ENCODE assay signal across 8 mouse cellular contexts in the genomic region with DNA sequence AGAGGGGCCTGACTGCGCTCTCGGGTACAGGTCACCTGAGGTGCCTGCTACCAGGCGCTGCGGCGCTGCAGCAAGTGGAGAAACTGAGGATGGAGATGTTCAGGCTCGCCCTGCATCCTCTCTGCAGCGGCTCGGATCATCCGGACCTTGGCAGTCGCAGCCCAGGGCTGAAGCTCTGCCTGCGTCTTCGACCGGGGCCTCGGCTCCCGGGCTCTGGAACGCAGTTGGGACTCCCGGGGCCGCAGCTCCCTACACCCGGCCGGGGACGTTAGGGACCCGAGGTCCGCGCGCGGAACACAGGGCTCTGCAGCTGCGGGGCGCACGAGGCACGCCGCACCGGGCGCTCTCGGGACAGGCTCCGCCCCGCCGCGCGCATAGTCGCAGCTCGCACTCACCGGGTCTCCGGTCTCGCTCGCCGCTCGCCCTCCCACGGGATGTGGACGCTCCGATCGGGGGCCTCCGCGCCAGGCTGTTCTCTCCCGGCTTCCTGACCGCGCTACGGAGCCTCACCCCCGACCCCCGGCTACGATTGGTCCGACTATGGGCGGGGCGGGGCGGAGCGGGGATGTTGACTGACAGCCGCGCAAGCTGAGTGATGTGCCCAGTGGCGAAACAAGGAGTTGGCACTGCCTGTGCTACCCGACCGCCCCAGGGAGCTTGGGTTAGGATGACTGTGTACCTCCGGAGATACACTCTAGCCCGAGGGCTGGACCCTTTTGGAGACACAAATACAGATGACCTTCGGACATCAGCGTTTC. TPM values are rescaled to one million over a fixed set of nuclear protein-coding genes. Genes with fewer than 3 reads are reported as not detected.
DNase-seq lines count a peak whose midpoint lies in the region; ATAC-seq and TF ChIP-seq lines count a peak whose summit lies in the region.

A gene (minus strand): TSS at position 393 of the 758 bp plus-strand sequence.

- H3K9ac ChIP-seq in CH12.LX (ENCODE audit: insufficient read depth, low read depth) = peak within 1 kb of the TSS; percentile 86
- peak within 1 kb of the TSS; percentile 83 for H3K9ac ChIP-seq in forebrain, embryonic 11.5 days (ENCODE audit: low read length)
- peak within 1 kb of the TSS; percentile 68 for H3K9ac ChIP-seq in heart, postnatal 0 days (replicated peaks; ENCODE audit: low read depth, low read length)
- peak within 1 kb of the TSS; percentile 75 for H3K9ac ChIP-seq in liver, embryonic 16.5 days (ENCODE audit: low read depth, low read length)
- H3K9ac ChIP-seq in neural tube, embryonic 13.5 days = peak within 1 kb of the TSS; percentile 80

- dilution Hi-C loops in CH12.LX (cut with MboI; ENCODE audit: extremely low pct_ligation_motif_present, extremely low pct_unique_long_range_greater_than_20kb, low sequenced_read_pairs) = no loop called here

- peak within 1 kb of the TSS; percentile 74 for H3K27ac ChIP-seq in CH12.LX (ENCODE audit: insufficient read depth, low read depth)
- peak within 1 kb of the TSS; percentile 63 for H3K27ac ChIP-seq in forebrain, embryonic 11.5 days (ENCODE audit: low read depth, low read length)
- peak within 1 kb of the TSS; percentile 60 for H3K27ac ChIP-seq in heart, postnatal 0 days (ENCODE audit: low read depth)
- H3K27ac ChIP-seq in liver, embryonic 16.5 days (ENCODE audit: low read length) = peak within 1 kb of the TSS; percentile 81
- H3K27ac ChIP-seq in neural tube, embryonic 13.5 days (replicated peaks) = peak within 1 kb of the TSS; percentile 90
- H3K27ac ChIP-seq in testis, adult 2 months (ENCODE audit: control insufficient read depth, insufficient read depth, low read depth, low read length) = peak within 1 kb of the TSS; percentile 7; the same call in 1 of the 2 replicates

- ATAC-seq in forebrain, embryonic 11.5 days (replicated peaks; ENCODE audit: low FRiP score) = peak; percentile 97
- ATAC-seq in heart, postnatal 0 days (ENCODE audit: insufficient read depth, low read depth) = peak; percentile 92
- peak; percentile 88 for ATAC-seq in liver, embryonic 16.5 days (ENCODE audit: low read depth)
- ATAC-seq in neural tube, embryonic 13.5 days (ENCODE audit: low read depth) = peak; percentile 97

- in situ Hi-C loops in CH12.LX (cut with MboI; ENCODE audit: low pct_ligation_motif_present, low pct_unique_long_range_greater_than_20kb, low sequenced_read_pairs) = loop anchor here (5.0 kb wide), 2 partner anchors 52 to 172 kb away; no protein-coding TSS in a partner anchor

- WGBS in forebrain, embryonic 11.5 days = under 1% methylated on average over 69 of the region's 74 CpGs
- WGBS in heart, postnatal 0 days = under 1% methylated on average over 73 of the region's 74 CpGs
- WGBS in liver, embryonic 16.5 days (ENCODE audit: insufficient replicate concordance) = under 1% methylated on average over 74 of the region's 74 CpGs
- under 1% methylated on average over 74 of the region's 74 CpGs for WGBS in neural tube, embryonic 13.5 days

- peaks cover 19 to 45% of the 10 kb centered on the region in 2 experiments for H3K4me1 ChIP-seq in CH12.LX (ENCODE audit: control insufficient read depth in 1 of 2, insufficient read depth in 2 of 2)
- H3K4me1 ChIP-seq in forebrain, embryonic 11.5 days (replicated peaks; ENCODE audit: control insufficient read depth, insufficient read depth, low read length) = 0 out of 2 replicates have a peak, but pooled peaks cover 2% of the 10 kb centered on the region
- peaks cover 5% of the 10 kb centered on the region for H3K4me1 ChIP-seq in heart, postnatal 0 days (ENCODE audit: control insufficient read depth, insufficient read depth)
- peaks cover 31% of the 10 kb centered on the region for H3K4me1 ChIP-seq in liver, embryonic 16.5 days (ENCODE audit: control insufficient read depth, low read depth, low read length)
- H3K4me1 ChIP-seq in neural tube, embryonic 13.5 days (replicated peaks) = peaks cover 15% of the 10 kb centered on the region
- H3K4me1 ChIP-seq in testis, adult 2 months (ENCODE audit: control insufficient read depth, insufficient read depth, low read length) = peaks cover 3% of the 10 kb centered on the region; the same call in 1 of the 2 replicates

- no peak; the same call in 1 of the 2 replicates for TF ChIP-seq RAD21 in CH12.LX (IDR thresholded peaks at IDR 0.05; ENCODE audit: low read depth, low read length)

- H3K4me2 ChIP-seq in CH12.LX (ENCODE audit: insufficient read depth, low read depth, poor library complexity, severe bottlenecking) = peak within 1 kb of the TSS; percentile 83
- peak within 1 kb of the TSS; percentile 49 for H3K4me2 ChIP-seq in forebrain, embryonic 11.5 days (ENCODE audit: low read depth, low read length, severe bottlenecking)
- peak within 1 kb of the TSS; percentile 90 for H3K4me2 ChIP-seq in heart, postnatal 0 days (ENCODE audit: low read depth, low read length)
- peak within 1 kb of the TSS; percentile 99 for H3K4me2 ChIP-seq in liver, embryonic 16.5 days (ENCODE audit: low read depth, low read length)
- H3K4me2 ChIP-seq in neural tube, embryonic 13.5 days = peak within 1 kb of the TSS; percentile 80

- H3K9me3 ChIP-seq in CH12.LX (replicated peaks; ENCODE audit: low read length) = no peaks in the 10 kb centered on the region
- H3K9me3 ChIP-seq in forebrain, embryonic 11.5 days (ENCODE audit: control insufficient read depth, low read length) = no peaks in the 10 kb centered on the region
- no peaks in the 10 kb centered on the region for H3K9me3 ChIP-seq in heart, postnatal 0 days (replicated peaks; ENCODE audit: control insufficient read depth, low read length)
- no peaks in the 10 kb centered on the region for H3K9me3 ChIP-seq in liver, embryonic 16.5 days (replicated peaks; ENCODE audit: control insufficient read depth, low read length)
- no peaks in the 10 kb centered on the region for H3K9me3 ChIP-seq in neural tube, embryonic 13.5 days

- peaks cover 0 to 14% of the 10 kb centered on the region in 2 experiments for H3K36me3 ChIP-seq in CH12.LX (replicated peaks in 1 of 2; ENCODE audit: control insufficient read depth in 1 of 2, insufficient read depth in 1 of 2, low read length in 1 of 2)
- no peaks in the 10 kb centered on the region; the same call in 1 of the 2 replicates for H3K36me3 ChIP-seq in forebrain, embryonic 11.5 days (ENCODE audit: control insufficient read depth, insufficient read depth, low read length)
- no peaks in the 10 kb centered on the region for H3K36me3 ChIP-seq in heart, postnatal 0 days (replicated peaks; ENCODE audit: control insufficient read depth, insufficient read depth, low read length)
- no peaks in the 10 kb centered on the region for H3K36me3 ChIP-seq in liver, embryonic 16.5 days (ENCODE audit: control insufficient read depth, insufficient read depth)
- H3K36me3 ChIP-seq in neural tube, embryonic 13.5 days = peaks cover 6% of the 10 kb centered on the region
- H3K36me3 ChIP-seq in testis, adult 2 months (ENCODE audit: control insufficient read depth, insufficient read depth, low read length) = no peaks in the 10 kb centered on the region

- H3K27me3 ChIP-seq in CH12.LX (replicated peaks) = no peaks in the 10 kb centered on the region
- no peaks in the 10 kb centered on the region for H3K27me3 ChIP-seq in forebrain, embryonic 11.5 days (ENCODE audit: control insufficient read depth, insufficient read depth, low read length)
- H3K27me3 ChIP-seq in heart, postnatal 0 days (ENCODE audit: control insufficient read depth, insufficient read depth, low read length) = no peaks in the 10 kb centered on the region
- no peaks in the 10 kb centered on the region for H3K27me3 ChIP-seq in liver, embryonic 16.5 days (ENCODE audit: control insufficient read depth, insufficient read depth, low read depth, low read length)
- no peaks in the 10 kb centered on the region for H3K27me3 ChIP-seq in neural tube, embryonic 13.5 days
- no peaks in the 10 kb centered on the region for H3K27me3 ChIP-seq in testis, adult 2 months (ENCODE audit: control insufficient read depth, insufficient read depth, low read length)

- TF ChIP-seq CTCF in CH12.LX (conservative IDR thresholded peaks at IDR 0.05 in 1 of 2, IDR thresholded peaks at IDR 0.05 in 1 of 2; ENCODE audit: low read depth in 2 of 2, low read length in 2 of 2) = peak in 1 of 2 experiments; percentile 14; a peak in 2 of 4 replicates
- TF ChIP-seq CTCF in heart, postnatal 0 days (IDR thresholded peaks at IDR 0.05; ENCODE audit: low read depth) = no peak
- no peak for TF ChIP-seq CTCF in testis, adult 2 months (IDR thresholded peaks at IDR 0.05; ENCODE audit: control insufficient read depth, insufficient read depth, insufficient replicate concordance, low read depth, low read length)

- peak; percentile 72 for TF ChIP-seq POLR2A in CH12.LX (IDR thresholded peaks at IDR 0.05; ENCODE audit: low read depth, low read length)
- peak; percentile 12 for TF ChIP-seq POLR2A in testis, adult 2 months (IDR thresholded peaks at IDR 0.05; ENCODE audit: control insufficient read depth, low read depth, low read length)

- DNase-seq in CH12.LX (ENCODE audit: extremely low read depth) = peak; percentile 94
- DNase-seq in c-Kit-positive CD71-negative TER-119-negative erythroid progenitor cells, embryonic 14.5 days (ENCODE audit: low read depth) = peak; percentile 75
- DNase-seq in forebrain, embryonic 11.5 days (ENCODE audit: low spot score) = peak; percentile 94
- peak; percentile 73 for DNase-seq in heart, postnatal 0 days (ENCODE audit: low spot score)
- DNase-seq in kidney, postnatal 4 days = peak; percentile 89 to 93

- TF ChIP-seq EP300 in CH12.LX (IDR thresholded peaks at IDR 0.05; ENCODE audit: low read length) = 0 out of 2 replicates have a peak, but pooled peaks have one; percentile 33
- no peak for TF ChIP-seq EP300 in heart, postnatal 0 days (IDR thresholded peaks at IDR 0.05; ENCODE audit: low read depth)

- H3K79me2 ChIP-seq in CH12.LX (replicated peaks; ENCODE audit: control insufficient read depth, extremely low read depth, insufficient read depth, poor library complexity, severe bottlenecking) = peaks cover 29% of the 10 kb centered on the region

- H3K4me3 ChIP-seq in CH12.LX (replicated peaks in 1 of 3; ENCODE audit: low read depth in 2 of 3, low read length in 2 of 3, poor library complexity in 1 of 3) = peak within 1 kb of the TSS; percentile 73 to 93 (median 76)
- peak within 1 kb of the TSS; percentile 68 for H3K4me3 ChIP-seq in forebrain, embryonic 11.5 days (ENCODE audit: low read depth, low read length)
- H3K4me3 ChIP-seq in heart, postnatal 0 days (ENCODE audit: low read depth, low read length) = peak within 1 kb of the TSS; percentile 73
- H3K4me3 ChIP-seq in liver, embryonic 16.5 days (ENCODE audit: low read depth, low read length) = peak within 1 kb of the TSS; percentile 86
- peak within 1 kb of the TSS; percentile 69 for H3K4me3 ChIP-seq in neural tube, embryonic 13.5 days
- H3K4me3 ChIP-seq in testis, adult 2 months (ENCODE audit: control insufficient read depth, low read depth, low read length) = peak within 1 kb of the TSS; percentile 84

RNA-seq across cellular contexts. Expression of the gene that starts here (rescaled TPM):
- total RNA-seq in CH12.LX (2012; rRNA removed) (10.2 and 12.3 TPM in 2 replicates), CH12.LX (2014; rRNA removed) (4.6 and 5.4 TPM in 2 replicates)
- 9.9 and 10.6 TPM in 2 replicates for polyA plus RNA-seq in CH12.LX (2012; ENCODE audit: insufficient read length, low read depth)
- polyA plus RNA-seq in forebrain, embryonic 11.5 days (2014; fragmentation: Nextera tagmentation; extraction: Ambion mirVana) = 1.00 and 1.2 TPM in 2 replicates
- total RNA-seq in heart, postnatal 0 days (2014; rRNA removed; ENCODE audit: low replicate concordance) = 0.08 TPM in 1 of 2 replicates, not detected in the other
- 0.20 and 0.21 TPM in 2 replicates for polyA plus RNA-seq in heart, postnatal 0 days (2015; fragmentation: Nextera tagmentation; extraction: Ambion mirVana)
- polyA plus RNA-seq in liver, embryonic 16.5 days (2015; fragmentation: Nextera tagmentation; extraction: Ambion mirVana) = 0.60 and 0.64 TPM in 2 replicates
- polyA plus RNA-seq in neural tube, embryonic 13.5 days (2015; fragmentation: Nextera tagmentation; extraction: Ambion mirVana) = 1.0 and 1.4 TPM in 2 replicates
- 8.5 and 8.8 TPM in 2 replicates for polyA plus RNA-seq in testis, adult 2 months (2012; rRNA removed)

Comparison
In these comparisons a context has a peak if more than half of its experiments do, and no peak if none do; other contexts are left out.
1. Peak in every context shown above with its lines: DNase-seq, ATAC-seq, H3K4me3 ChIP-seq and H3K27ac ChIP-seq.
2. Peak in DNase-seq, ATAC-seq, H3K4me3 ChIP-seq, H3K27ac ChIP-seq, H3K9ac ChIP-seq and H3K4me2 ChIP-seq in heart, postnatal 0 days; RNA of the gene not detected or under 1 TPM.
3. Peak in ATAC-seq, H3K4me3 ChIP-seq, H3K27ac ChIP-seq, H3K9ac ChIP-seq and H3K4me2 ChIP-seq in liver, embryonic 16.5 days; RNA of the gene not detected or under 1 TPM.
4. H3K27ac ChIP-seq: peak in every context shown above with its lines; median percentile 90 in neural tube, embryonic 13.5 days; 81 in liver, embryonic 16.5 days; 74 in CH12.LX; 63 in forebrain, embryonic 11.5 days; 60 in heart, postnatal 0 days; 7 in testis, adult 2 months.
5. H3K4me2 ChIP-seq: peak in every context shown above with its lines; median percentile 99 in liver, embryonic 16.5 days; 90 in heart, postnatal 0 days; 83 in CH12.LX; 80 in neural tube, embryonic 13.5 days; 49 in forebrain, embryonic 11.5 days.